Mouse (Mus musculus): ENCODE data around the gene Cyp4f39. TPM values are rescaled to one million over a fixed set of nuclear protein-coding genes. Genes with fewer than 3 reads are reported as not detected.

Gene Cyp4f39
- polyA plus RNA-seq, 1 experiment from 2014 or later: 0.79 TPM

GRCm38 (mm10) chr17:32536867-32537250 lies 84.3 kb downstream of the Cyp4f39 start:
- peaks cover 10% of the 10 kb centered on the region for H3K4me1 ChIP-seq
- H3K36me3 ChIP-seq: peaks cover 8% of the 10 kb centered on the region; the same call in 1 of the 2 replicates
- 0 out of 2 replicates have a peak overlapping the region, but pooled peaks have one; percentile 28 for H3K27ac ChIP-seq
- H3K9ac ChIP-seq: peak overlapping the region; percentile 70
- H3K27me3 ChIP-seq: no peaks in the 10 kb centered on the region
- ATAC-seq (ENCODE audit: low FRiP score, low read depth): no peak; the same call in 1 of the 2 replicates
- 60% methylated on average over 5 of the region's 5 CpGs for WGBS
- peak overlapping the region; percentile 59 for H3K4me3 ChIP-seq
- no peaks in the 10 kb centered on the region for H3K9me3 ChIP-seq
- peak overlapping the region; percentile 73 for H3K4me2 ChIP-seq (replicated peaks)

Other genes with a start within 250 kb of the Cyp4f39 start
- gene Brd4, start 168.0 kb upstream of the Cyp4f39 start, polyA plus RNA-seq (2015; fragmentation: Nextera tagmentation; extraction: Ambion mirVana): 99.1 and 109 TPM in 2 replicates
- 110 and 123 TPM in 2 replicates for gene Akap8, start 131.5 kb upstream of the Cyp4f39 start, polyA plus RNA-seq (2015; fragmentation: Nextera tagmentation; extraction: Ambion mirVana)
- gene Akap8l, start 102.1 kb upstream of the Cyp4f39 start, polyA plus RNA-seq (2015; fragmentation: Nextera tagmentation; extraction: Ambion mirVana): 106 and 116 TPM in 2 replicates
- gene Wiz, start 63.3 kb upstream of the Cyp4f39 start, polyA plus RNA-seq (2015; fragmentation: Nextera tagmentation; extraction: Ambion mirVana): 23.4 and 25.2 TPM in 2 replicates
- 0.85 and 1.1 TPM in 2 replicates for gene Rasal3, start 49.1 kb upstream of the Cyp4f39 start, polyA plus RNA-seq (2015; fragmentation: Nextera tagmentation; extraction: Ambion mirVana)
- 0.09 TPM in 2 replicates for gene Pglyrp2, start 28.6 kb upstream of the Cyp4f39 start, polyA plus RNA-seq (2015; fragmentation: Nextera tagmentation; extraction: Ambion mirVana)
- 16.3 and 17.7 TPM in 2 replicates for gene Cyp4f17, start 53.3 kb downstream of the Cyp4f39 start, polyA plus RNA-seq (2015; fragmentation: Nextera tagmentation; extraction: Ambion mirVana)
- gene Cyp4f16, start 83.8 kb downstream of the Cyp4f39 start, polyA plus RNA-seq (2015; fragmentation: Nextera tagmentation; extraction: Ambion mirVana): 23.9 and 27.2 TPM in 2 replicates
- not detected in 2 replicates for gene Cyp4f37, start 168.6 kb downstream of the Cyp4f39 start, polyA plus RNA-seq (2015; fragmentation: Nextera tagmentation; extraction: Ambion mirVana)
- gene Cyp4f40, start 206.2 kb downstream of the Cyp4f39 start, polyA plus RNA-seq (2015; fragmentation: Nextera tagmentation; extraction: Ambion mirVana): not detected in 2 replicates
- gene Cyp4f15, start 232.9 kb downstream of the Cyp4f39 start, polyA plus RNA-seq (2015; fragmentation: Nextera tagmentation; extraction: Ambion mirVana): 0.13 and 0.36 TPM in 2 replicates